In the genomic region with DNA sequence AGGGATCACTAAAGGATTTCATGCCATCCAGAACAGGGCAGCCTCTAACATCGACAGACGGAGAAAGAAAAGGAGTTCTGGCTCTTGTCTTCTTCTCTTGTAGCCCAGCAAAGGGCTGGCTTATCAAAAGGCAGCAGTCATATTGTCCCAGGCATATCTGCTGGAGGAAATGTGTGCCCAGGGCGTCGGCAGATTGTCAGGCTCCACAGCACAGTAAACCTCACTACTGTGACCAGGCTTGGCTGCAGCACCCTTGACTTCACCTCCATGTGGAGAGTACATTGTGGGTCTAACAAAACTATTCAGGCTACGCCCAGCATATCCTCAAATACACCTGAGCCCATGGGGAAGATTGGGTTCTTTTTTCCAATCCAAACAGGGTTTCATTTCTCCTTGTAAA, we compare ENCODE assay signal across 26 mouse cellular contexts.
A peak's percentile ranks its signal among the peaks of the same experiment; 100 is the strongest.
DNase-seq lines count a peak whose midpoint lies in the region; ATAC-seq and TF ChIP-seq lines count a peak whose summit lies in the region.
"Had no signal": no experiment of that assay in that cellular context is flagged by ENCODE, and none has a peak within 500 bp of the region (broad histone marks: within the 10 kb centered on the region; RNA-seq: fewer than 3 reads in every experiment).

No protein-coding gene starts in this region.

- peak; percentile 60 for DNase-seq in liver
- DNase-seq in liver, postnatal 0 days = no peak
- DNase-seq in liver, embryonic 11.5 days (ENCODE audit: low spot score) = peak; percentile 49
- no peak for DNase-seq in T-cell, adult 2 months (ENCODE audit: low spot score)
- DNase-seq in spleen, postnatal 10 days (ENCODE audit: low spot score in 2 of 2) = no peak
- DNase-seq in hindbrain, postnatal 0 days (ENCODE audit: low spot score) = no peak
- DNase-seq: adrenal gland, postnatal 14 days; cerebellum, adult 9-11 months; gastrocnemius, postnatal 36 days; heart, postnatal 36 days; kidney, adult 9 months; kidney, postnatal 14 days; lung, adult 2 months; lung, postnatal 14 days; retina, postnatal 1 day; right cerebral cortex, postnatal 25 days; spleen, adult 18-20 months had no signal

- no peak overlapping the region for H3K4me2 ChIP-seq in liver, postnatal 0 days (ENCODE audit: low read depth, low read length)
- H3K4me2 ChIP-seq in liver, embryonic 11.5 days = peak overlapping the region; percentile 4; the same call in 1 of the 2 replicates
- no peak overlapping the region for H3K4me2 ChIP-seq in hindbrain, postnatal 0 days (ENCODE audit: low read depth, low read length)
- H3K4me2 ChIP-seq: heart, embryonic 13.5 days; hindbrain, embryonic 13.5 days; limb, embryonic 12.5 days; midbrain, embryonic 15.5 days; neural tube, embryonic 13.5 days had no signal

- no peaks in the 10 kb centered on the region for H3K4me1 ChIP-seq in liver, postnatal 0 days (ENCODE audit: insufficient read depth)
- peaks cover 12% of the 10 kb centered on the region for H3K4me1 ChIP-seq in liver, embryonic 11.5 days (replicated peaks; ENCODE audit: control insufficient read depth, insufficient read depth, low read length)
- no peaks in the 10 kb centered on the region for H3K4me1 ChIP-seq in hindbrain, postnatal 0 days (ENCODE audit: insufficient read depth, low read length)
- H3K4me1 ChIP-seq: hindbrain, embryonic 13.5 days; midbrain, embryonic 15.5 days; neural tube, embryonic 13.5 days had no signal

- TF ChIP-seq CTCF in liver, postnatal 0 days (IDR thresholded peaks at IDR 0.05; ENCODE audit: low read depth) = no peak
- TF ChIP-seq CTCF in hindbrain, postnatal 0 days (IDR thresholded peaks at IDR 0.05; ENCODE audit: low read depth) = no peak

- TF ChIP-seq EP300 in liver, postnatal 0 days (IDR thresholded peaks at IDR 0.05; ENCODE audit: low read depth) = no peak

- no peaks in the 10 kb centered on the region for H3K27me3 ChIP-seq in liver, postnatal 0 days (ENCODE audit: insufficient read depth, low read length)
- H3K27me3 ChIP-seq in liver, embryonic 11.5 days (replicated peaks; ENCODE audit: control insufficient read depth, insufficient read depth, low read length) = no peaks in the 10 kb centered on the region
- H3K27me3 ChIP-seq in hindbrain, postnatal 0 days (ENCODE audit: insufficient read depth, low read length) = no peaks in the 10 kb centered on the region
- H3K27me3 ChIP-seq: heart, embryonic 13.5 days; hindbrain, embryonic 13.5 days; megakaryocyte, embryonic 14.5 days; midbrain, embryonic 15.5 days; neural tube, embryonic 13.5 days had no signal

- no peak overlapping the region for H3K27ac ChIP-seq in liver, postnatal 0 days (ENCODE audit: low read depth)
- H3K27ac ChIP-seq in liver, embryonic 11.5 days (ENCODE audit: low read depth, low read length) = no peak overlapping the region
- H3K27ac ChIP-seq in hindbrain, postnatal 0 days = no peak overlapping the region
- H3K27ac ChIP-seq: heart, embryonic 13.5 days; hindbrain, embryonic 13.5 days; limb, embryonic 12.5 days; midbrain, embryonic 15.5 days; neural tube, embryonic 13.5 days had no signal

- no peak overlapping the region for H3K4me3 ChIP-seq in liver, postnatal 0 days (ENCODE audit: low read depth, low read length)
- no peak overlapping the region for H3K4me3 ChIP-seq in liver, embryonic 11.5 days (ENCODE audit: low read depth, low read length)
- H3K4me3 ChIP-seq in hindbrain, postnatal 0 days (ENCODE audit: low read length) = no peak overlapping the region
- H3K4me3 ChIP-seq: heart, embryonic 13.5 days; hindbrain, embryonic 13.5 days; limb, embryonic 12.5 days; megakaryocyte, embryonic 14.5 days; midbrain, embryonic 15.5 days; myocyte; neural tube, embryonic 13.5 days had no signal

- no peak for ATAC-seq in liver, postnatal 0 days
- peak; percentile 98 for ATAC-seq in liver, embryonic 11.5 days (replicated peaks; ENCODE audit: low FRiP score)
- ATAC-seq in megakaryocyte progenitor cell, adult 5-6 weeks (replicated peaks; ENCODE audit: poor library complexity) = peak; percentile 95
- ATAC-seq in hindbrain, postnatal 0 days = no peak
- ATAC-seq: inflammation-experienced regulatory T-cells, adult 6 months; midbrain, embryonic 15.5 days had no signal

- H3K9me3 ChIP-seq in liver, postnatal 0 days (ENCODE audit: low read length) = no peaks in the 10 kb centered on the region
- H3K9me3 ChIP-seq in liver, embryonic 11.5 days (ENCODE audit: control insufficient read depth, low read length) = no peaks in the 10 kb centered on the region
- H3K9me3 ChIP-seq in hindbrain, postnatal 0 days (ENCODE audit: low read length) = no peaks in the 10 kb centered on the region
- H3K9me3 ChIP-seq: heart, embryonic 13.5 days; hindbrain, embryonic 13.5 days; limb, embryonic 12.5 days; megakaryocyte, embryonic 14.5 days; midbrain, embryonic 15.5 days; neural tube, embryonic 13.5 days had no signal

- no peak overlapping the region for H3K9ac ChIP-seq in liver, postnatal 0 days (replicated peaks)
- no peak overlapping the region for H3K9ac ChIP-seq in liver, embryonic 11.5 days (ENCODE audit: low read depth, low read length)
- H3K9ac ChIP-seq in hindbrain, postnatal 0 days (replicated peaks; ENCODE audit: low read length) = no peak overlapping the region
- H3K9ac ChIP-seq: heart, embryonic 13.5 days; hindbrain, embryonic 13.5 days; limb, embryonic 12.5 days; midbrain, embryonic 15.5 days; neural tube, embryonic 13.5 days had no signal

- no peaks in the 10 kb centered on the region for H3K36me3 ChIP-seq in liver, postnatal 0 days (replicated peaks; ENCODE audit: insufficient read depth, low read length)
- no peaks in the 10 kb centered on the region for H3K36me3 ChIP-seq in liver, embryonic 11.5 days (ENCODE audit: control insufficient read depth, insufficient read depth, low read length)
- H3K36me3 ChIP-seq in hindbrain, postnatal 0 days (ENCODE audit: insufficient read depth, low read length) = no peaks in the 10 kb centered on the region
- H3K36me3 ChIP-seq: heart, embryonic 13.5 days; hindbrain, embryonic 13.5 days; limb, embryonic 12.5 days; midbrain, embryonic 15.5 days; neural tube, embryonic 13.5 days had no signal

- WGBS in liver, postnatal 0 days (ENCODE audit: insufficient replicate concordance) = 39% methylated on average over 5 of the region's 5 CpGs
- 31% methylated on average over 5 of the region's 5 CpGs for WGBS in liver, embryonic 11.5 days
- WGBS in hindbrain, postnatal 0 days = 83% methylated on average over 5 of the region's 5 CpGs

Comparison
In these comparisons a context has a peak if more than half of its experiments do, and no peak if none do; other contexts are left out.
1. DNase-seq: peak in liver (single experiment) and liver, embryonic 11.5 days (single experiment); none in liver, postnatal 0 days (single experiment), T-cell, adult 2 months (single experiment), spleen, postnatal 10 days (0 of 2) and hindbrain, postnatal 0 days (single experiment).
2. ATAC-seq: peak in liver, embryonic 11.5 days (single experiment) and megakaryocyte progenitor cell, adult 5-6 weeks (single experiment); none in liver, postnatal 0 days (single experiment) and hindbrain, postnatal 0 days (single experiment).